Mouse (Mus musculus): ENCODE measurements around the gene Snap47. TPM values are rescaled to one million over a fixed set of nuclear protein-coding genes. Genes with fewer than 3 reads are reported as not detected.
A peak's percentile ranks its signal among the peaks of the same experiment; 100 is the strongest.

Gene Snap47
- total RNA-seq, 2 experiments from 2014 or later, result 379 to 395 TPM

- intact Hi-C loops (cut with DNase I), result no loop called here
- DNase-seq (ENCODE audit: extremely low spot score in 1 of 2, low spot score in 2 of 2), result no peak
- H3K4me3 ChIP-seq, result no peak overlapping the region
- no peak overlapping the region for H3K27ac ChIP-seq
- no peak for TF ChIP-seq CTCF (IDR thresholded peaks at IDR 0.05)
These were observed 29.6 kb downstream of the Snap47 start for GRCm38 (mm10) chr11:59421436-59421835.

GRCm38 (mm10) chr11:59418708-59419107 is 32.3 kb downstream of the Snap47 start:
- intact Hi-C loops (cut with DNase I), result no loop called here
- DNase-seq (ENCODE audit: extremely low spot score in 1 of 2, low spot score in 2 of 2), result no peak
- no peak overlapping the region for H3K4me3 ChIP-seq
- no peak overlapping the region for H3K27ac ChIP-seq
- no peak for TF ChIP-seq CTCF (IDR thresholded peaks at IDR 0.05)

GRCm38 (mm10) chr11:59412999-59413863 is 37.8 kb downstream of the Snap47 start:
- peak in 1 of 2 experiments; percentile 22 for DNase-seq (ENCODE audit: extremely low spot score in 1 of 2, low spot score in 2 of 2)
- H3K27ac ChIP-seq, result peak overlapping the region; percentile 57
- intact Hi-C loops (cut with DNase I), result loop anchor here (5.0 kb wide), 2 partner anchors 76 to 106 kb away; partner anchors contain the start of gene Wnt9a
- no peak overlapping the region for H3K4me3 ChIP-seq
- TF ChIP-seq CTCF (IDR thresholded peaks at IDR 0.05), result no peak

DNA sequence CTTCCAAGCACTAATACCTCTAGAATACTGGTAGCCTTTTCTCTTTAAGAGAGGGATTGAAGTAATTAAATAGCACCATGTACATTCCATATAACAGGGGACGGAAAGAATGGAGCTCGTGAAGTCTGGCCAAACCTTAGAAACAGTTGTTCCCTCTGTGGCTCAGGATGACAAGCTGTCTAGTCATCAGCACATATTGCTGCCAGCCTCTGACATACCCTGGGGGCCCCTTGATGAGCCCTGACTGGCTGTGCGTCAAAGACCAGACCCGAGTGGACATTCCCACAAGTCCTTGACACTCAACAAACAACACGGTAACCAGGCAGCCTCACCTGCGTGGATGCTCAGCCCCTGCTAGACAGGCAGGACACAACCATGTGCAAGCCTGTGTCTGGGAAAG is 38.9 kb downstream of the Snap47 start:
- no peak for TF ChIP-seq CTCF (IDR thresholded peaks at IDR 0.05)
- Histone ChIP-seq H3K4me3 (no peak overlapping the region), H3K27ac (no peak overlapping the region)
- intact Hi-C loops (cut with DNase I), result loop anchor here (5.0 kb wide), 2 partner anchors 75 to 105 kb away; partner anchors contain the start of gene Wnt9a
- DNase-seq (ENCODE audit: extremely low spot score in 1 of 2, low spot score in 2 of 2), result no peak

DNA sequence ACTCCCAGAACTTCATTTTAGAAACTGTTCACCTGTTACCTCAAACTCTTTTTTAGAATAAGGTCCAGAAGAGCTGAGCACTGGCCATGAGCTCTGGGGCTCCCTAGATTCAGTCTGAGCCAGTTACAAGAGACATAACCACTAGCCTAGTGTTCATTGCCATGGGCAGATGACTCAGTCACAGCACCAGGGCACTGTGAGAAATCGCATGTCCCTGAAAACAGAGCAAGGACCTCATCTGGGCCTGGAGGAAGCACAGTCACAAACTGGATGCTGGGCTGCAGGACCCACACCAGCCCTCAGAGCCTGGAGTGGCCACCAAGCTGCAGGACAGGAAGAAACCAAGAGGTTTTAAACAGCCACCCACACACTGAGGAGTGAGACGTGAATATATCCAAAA is 40.1 kb downstream of the Snap47 start:
- no peak for TF ChIP-seq CTCF (IDR thresholded peaks at IDR 0.05)
- no peak overlapping the region for H3K4me3 ChIP-seq
- no peak for DNase-seq (ENCODE audit: extremely low spot score in 1 of 2, low spot score in 2 of 2)
- intact Hi-C loops (cut with DNase I), result loop anchor here (5.0 kb wide), 2 partner anchors 74 to 104 kb away; partner anchors contain the start of gene Wnt9a
- H3K27ac ChIP-seq, result no peak overlapping the region

DNA sequence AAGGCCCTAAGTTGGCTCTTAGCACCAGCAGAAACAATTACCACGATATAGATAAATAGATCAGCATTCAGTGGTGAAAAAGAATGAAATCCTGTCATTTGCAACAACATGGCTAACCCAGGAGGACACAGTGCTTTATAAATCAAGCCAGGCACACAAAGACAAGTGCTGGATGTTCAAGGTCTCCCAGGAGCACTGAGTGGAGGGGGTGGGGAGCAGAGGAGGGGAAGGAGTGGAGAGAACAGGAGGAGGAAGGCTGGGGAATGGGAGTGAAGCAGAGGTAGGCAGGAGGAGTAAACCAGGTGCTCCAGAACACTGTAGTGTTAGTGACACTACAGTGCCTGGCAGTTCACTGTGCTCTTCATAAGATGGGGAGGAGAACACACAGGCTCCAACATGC is 45.2 kb downstream of the Snap47 start:
- no peak overlapping the region for H3K4me3 ChIP-seq
- intact Hi-C loops (cut with DNase I), result no loop called here
- H3K27ac ChIP-seq, result no peak overlapping the region
- TF ChIP-seq CTCF (IDR thresholded peaks at IDR 0.05), result no peak
- no peak for DNase-seq (ENCODE audit: extremely low spot score in 1 of 2, low spot score in 2 of 2)

DNA sequence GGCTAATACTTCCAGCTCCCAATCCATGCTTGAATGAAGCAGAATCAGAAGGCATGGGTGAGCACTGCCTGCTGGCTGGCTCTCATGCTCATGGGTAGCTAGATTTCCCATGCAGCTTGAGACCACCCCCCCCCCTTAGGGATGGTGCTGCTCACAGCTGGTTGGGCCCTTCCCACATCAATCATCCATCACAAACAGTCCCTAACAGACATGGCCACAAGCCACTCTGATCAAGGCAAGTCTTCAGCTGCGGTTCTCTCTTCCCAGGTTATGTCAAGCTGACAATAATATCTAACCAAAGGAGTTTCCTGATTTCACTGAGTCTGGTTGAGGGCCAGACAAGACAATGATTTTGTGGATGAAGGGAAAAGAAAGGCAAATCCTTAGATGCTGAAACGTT is 50.1 kb downstream of the Snap47 start:
- no peak for TF ChIP-seq CTCF (IDR thresholded peaks at IDR 0.05)
- intact Hi-C loops (cut with DNase I), result no loop called here
- DNase-seq (ENCODE audit: extremely low spot score in 1 of 2, low spot score in 2 of 2), result no peak
- Histone ChIP-seq H3K27ac (no peak overlapping the region), H3K4me3 (no peak overlapping the region)

GRCm38 (mm10) chr11:59399830-59400229 is 51.2 kb downstream of the Snap47 start:
- no peak overlapping the region for H3K4me3 ChIP-seq
- no peak for TF ChIP-seq CTCF (IDR thresholded peaks at IDR 0.05)
- H3K27ac ChIP-seq, result no peak overlapping the region
- DNase-seq (ENCODE audit: extremely low spot score in 1 of 2, low spot score in 2 of 2), result no peak
- intact Hi-C loops (cut with DNase I), result no loop called here

- no peak for DNase-seq (ENCODE audit: extremely low spot score in 1 of 2, low spot score in 2 of 2)
- Histone ChIP-seq H3K27ac (no peak overlapping the region), H3K4me3 (no peak overlapping the region)
- no peak for TF ChIP-seq CTCF (IDR thresholded peaks at IDR 0.05)
- intact Hi-C loops (cut with DNase I), result no loop called here
These were observed 53.2 kb downstream of the Snap47 start for GRCm38 (mm10) chr11:59397536-59398371.

DNA sequence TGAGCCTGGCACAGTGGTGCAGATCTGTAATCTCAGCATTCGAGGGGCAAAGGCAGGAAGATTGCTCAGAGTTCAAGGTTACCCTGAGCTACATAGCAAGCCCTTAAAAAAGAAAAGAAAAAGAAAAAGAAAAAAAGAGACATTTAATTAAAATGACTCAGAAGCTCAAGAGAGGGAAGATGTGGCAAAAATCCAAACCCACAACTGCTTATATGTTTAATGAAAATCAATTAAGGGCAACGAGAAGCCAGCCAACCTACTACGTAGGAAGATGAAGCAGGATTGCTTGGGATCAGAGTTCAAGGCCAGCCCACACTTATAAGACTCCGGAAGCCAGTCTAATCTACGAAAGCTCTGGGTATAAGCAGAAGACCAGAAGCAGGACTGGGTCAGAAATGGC is 56.5 kb downstream of the Snap47 start:
- Histone ChIP-seq H3K27ac (no peak overlapping the region), H3K4me3 (no peak overlapping the region)
- DNase-seq (ENCODE audit: extremely low spot score in 1 of 2, low spot score in 2 of 2), result no peak
- intact Hi-C loops (cut with DNase I), result no loop called here
- no peak for TF ChIP-seq CTCF (IDR thresholded peaks at IDR 0.05)

- intact Hi-C loops (cut with DNase I), result no loop called here
- Histone ChIP-seq H3K27ac (no peak overlapping the region), H3K4me3 (no peak overlapping the region)
- TF ChIP-seq CTCF (IDR thresholded peaks at IDR 0.05), result no peak
- DNase-seq (ENCODE audit: extremely low spot score in 1 of 2, low spot score in 2 of 2), result peak in 1 of 2 experiments; percentile 32
These were observed 57.4 kb downstream of the Snap47 start for GRCm38 (mm10) chr11:59393591-59393990.

GRCm38 (mm10) chr11:59392300-59392699 is 58.7 kb downstream of the Snap47 start:
- no peak overlapping the region for H3K27ac ChIP-seq
- no peak overlapping the region for H3K4me3 ChIP-seq
- no peak for DNase-seq (ENCODE audit: extremely low spot score in 1 of 2, low spot score in 2 of 2)
- TF ChIP-seq CTCF (IDR thresholded peaks at IDR 0.05), result no peak
- intact Hi-C loops (cut with DNase I), result no loop called here

All from left cerebral cortex, adult 2 months (tissue).